Mouse (Mus musculus) regulatory T cell (primary cell): ENCODE measurements around the gene Krt20.

Experiments used
- in situ Hi-C: fragments of 300-600 bp; cut with MboI, MseI; formaldehyde crosslinking; loops from one replicate; pipeline ENCODE4 v1.15.1; 2025; ENCODE audit warnings: high pct_unique_total_duplicates

The Krt20 gene

DNA sequence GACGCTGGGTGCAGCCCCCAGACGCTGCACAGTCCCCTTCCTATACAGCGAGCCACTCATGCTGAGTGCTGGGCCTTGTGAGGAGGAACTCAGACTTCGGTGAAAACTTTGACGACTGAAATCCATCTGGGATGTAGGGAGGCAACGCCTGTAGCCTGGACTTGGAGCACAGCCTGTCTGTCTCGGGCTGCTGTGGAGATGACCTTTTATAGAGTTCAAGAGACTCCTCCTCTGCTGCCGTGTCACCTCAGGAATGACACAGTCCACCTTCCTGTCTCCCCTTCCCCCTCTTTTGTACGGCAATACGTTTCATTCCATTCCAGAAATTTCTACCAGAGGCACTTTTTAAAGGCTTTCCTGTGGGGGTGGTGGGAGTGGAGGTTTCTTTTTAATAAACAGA, at the start of gene Krt20:
TSS of gene Krt20 (minus strand) at position 179 of the 400 bp plus-strand sequence.
- in situ Hi-C loops: no loop called here

DNA sequence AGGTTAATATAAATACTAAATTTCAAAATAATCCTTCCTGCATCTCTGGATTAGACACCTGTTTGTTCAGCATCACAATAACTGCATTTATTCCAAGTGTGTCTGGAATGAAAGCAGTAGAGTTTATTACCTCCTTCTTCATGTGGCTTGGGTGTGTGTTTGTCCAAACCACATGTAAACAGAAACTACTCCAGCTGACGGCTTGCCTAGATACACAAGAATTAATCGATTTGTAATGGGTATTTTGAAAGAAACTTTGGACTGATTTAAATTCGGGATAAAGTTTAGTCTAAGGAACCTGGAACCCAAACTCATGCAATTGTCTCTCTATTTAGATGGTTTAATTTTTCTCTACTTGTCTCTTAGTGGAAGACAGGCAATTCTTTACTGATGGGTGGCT, 37.0 kb upstream of the Krt20 start:
- in situ Hi-C loops: no loop called here

GRCm38 (mm10) chr11:99473433-99473832, 35.5 kb upstream of the Krt20 start:
- in situ Hi-C loops: no loop called here

GRCm38 (mm10) chr11:99472405-99472804, 34.5 kb upstream of the Krt20 start:
- in situ Hi-C loops: no loop called here

GRCm38 (mm10) chr11:99471946-99472345, 34.0 kb upstream of the Krt20 start:
- in situ Hi-C loops: no loop called here

DNA sequence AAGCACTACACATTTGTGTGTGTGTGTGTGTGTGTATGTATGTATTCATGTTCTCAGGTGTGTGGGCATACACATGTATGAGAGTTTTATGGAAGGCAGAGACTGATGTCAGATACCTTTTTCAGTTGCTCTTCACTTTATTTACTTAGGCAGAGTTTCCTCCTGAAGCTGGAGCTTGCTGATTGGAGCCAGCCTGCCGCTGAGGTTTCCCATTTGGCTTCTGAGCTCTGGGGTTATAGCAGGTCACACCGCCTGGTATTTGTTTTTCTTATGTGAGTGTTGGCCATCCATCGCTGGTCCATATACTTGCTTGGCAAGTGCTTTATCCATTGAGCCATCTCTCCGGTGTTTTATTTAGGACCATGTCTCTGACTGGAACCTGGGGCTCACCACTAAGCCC, 31.3 kb upstream of the Krt20 start:
- in situ Hi-C loops: loop anchor here (5.0 to 10.0 kb wide), 2 partner anchors 536 to 818 kb away; no protein-coding TSS in a partner anchor

GRCm38 (mm10) chr11:99468566-99468965, 30.6 kb upstream of the Krt20 start:
- in situ Hi-C loops: loop anchor here (5.0 to 10.0 kb wide), 2 partner anchors 536 to 819 kb away; no protein-coding TSS in a partner anchor

DNA sequence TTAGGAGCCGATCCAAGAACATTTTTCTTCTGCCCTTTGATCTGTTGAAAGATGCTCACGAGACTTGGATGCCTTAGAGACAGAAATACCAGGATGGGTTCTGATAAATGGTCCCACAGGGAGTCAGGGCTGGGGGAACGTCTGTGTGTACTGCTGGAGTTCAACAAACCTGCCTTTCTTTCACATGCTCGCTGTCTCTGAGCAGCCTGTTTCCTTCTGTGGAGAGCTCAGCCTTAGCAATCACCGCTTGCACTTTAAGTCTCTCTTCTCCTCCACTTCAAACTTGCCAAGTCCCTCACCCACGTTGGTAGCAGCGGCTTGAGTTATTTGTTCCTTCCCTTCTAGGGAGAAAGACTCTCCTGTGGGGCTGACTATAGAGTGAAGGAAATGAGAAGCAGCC, 28.4 kb upstream of the Krt20 start:
- in situ Hi-C loops: loop anchor here (5.0 to 10.0 kb wide), 2 partner anchors 538 to 821 kb away; no protein-coding TSS in a partner anchor

- in situ Hi-C loops: loop anchor here (5.0 to 10.0 kb wide), 3 partner anchors 83 to 822 kb away; no protein-coding TSS in a partner anchor
Observed at GRCm38 (mm10) chr11:99464836-99465235, 26.9 kb upstream of the Krt20 start.

GRCm38 (mm10) chr11:99463155-99463554, 25.2 kb upstream of the Krt20 start:
- in situ Hi-C loops: loop anchor here (5.0 to 10.0 kb wide), 2 partner anchors 81 to 542 kb away; no protein-coding TSS in a partner anchor

- in situ Hi-C loops: loop anchor here (5.0 to 10.0 kb wide), 2 partner anchors 79 to 543 kb away; no protein-coding TSS in a partner anchor
Observed at GRCm38 (mm10) chr11:99461736-99462135, 23.8 kb upstream of the Krt20 start.

DNA sequence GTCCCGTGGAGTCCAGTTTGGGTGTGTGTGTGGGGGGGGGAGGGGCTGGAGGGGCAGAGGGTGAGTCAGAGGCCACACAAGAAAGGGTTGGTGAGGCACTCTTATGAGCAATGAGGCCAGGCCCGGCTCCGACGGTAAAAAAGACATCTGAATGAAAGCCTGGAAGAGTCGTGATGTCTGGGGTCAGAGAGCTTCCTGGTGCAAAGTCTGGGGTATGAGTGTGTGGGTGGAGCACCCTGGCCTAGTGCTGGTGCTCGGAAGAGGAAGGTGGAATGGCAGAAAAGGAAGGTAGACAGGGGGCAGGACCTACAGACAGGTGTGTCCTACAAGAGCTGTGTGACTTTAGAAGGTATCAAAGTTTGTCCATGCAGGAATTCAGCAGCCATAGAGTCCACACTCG, 20.9 kb upstream of the Krt20 start:
- in situ Hi-C loops: no loop called here

GRCm38 (mm10) chr11:99454759-99455158, 16.8 kb upstream of the Krt20 start:
- in situ Hi-C loops: no loop called here

DNA sequence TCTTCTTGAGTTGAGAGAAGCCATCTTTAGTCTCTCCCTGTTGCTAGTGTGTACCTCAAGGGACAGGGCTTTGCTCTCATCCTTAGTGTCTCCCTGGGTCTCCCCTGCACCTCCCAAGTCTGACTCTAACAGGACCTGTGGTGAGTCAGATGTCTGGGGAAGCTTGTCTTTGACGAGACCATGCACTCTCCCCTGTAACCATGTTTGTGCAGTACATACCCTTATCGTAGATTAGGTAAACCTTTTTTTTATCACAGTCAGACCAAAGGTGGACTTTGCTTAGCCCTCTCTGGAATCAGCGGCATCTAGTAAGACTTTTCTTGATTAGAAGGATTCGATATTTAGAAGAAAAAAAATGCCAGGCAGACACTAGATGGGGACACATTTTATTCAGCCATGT, 16.1 kb upstream of the Krt20 start:
- in situ Hi-C loops: no loop called here

DNA sequence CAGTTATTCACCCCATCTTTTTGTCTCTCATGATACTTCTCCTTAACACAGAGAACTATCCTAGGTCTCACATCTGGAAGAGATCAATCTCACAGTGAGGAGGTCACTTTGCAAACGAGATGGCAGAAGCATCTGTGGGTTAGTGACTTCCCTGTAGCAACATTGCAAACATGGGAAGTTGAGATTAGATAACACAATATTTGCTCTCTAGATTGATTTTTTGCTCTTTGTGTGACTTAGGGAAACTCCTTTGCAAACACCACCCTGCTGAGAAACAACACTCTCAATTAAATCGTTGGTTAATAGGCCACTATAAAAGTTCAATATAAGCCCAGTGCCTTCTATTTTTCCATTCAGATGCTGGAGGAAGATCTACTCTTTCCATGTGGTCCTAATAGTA, 10.8 kb upstream of the Krt20 start:
- in situ Hi-C loops: no loop called here

GRCm38 (mm10) chr11:99441220-99441619, 3.3 kb upstream of the Krt20 start:
- in situ Hi-C loops: no loop called here

DNA sequence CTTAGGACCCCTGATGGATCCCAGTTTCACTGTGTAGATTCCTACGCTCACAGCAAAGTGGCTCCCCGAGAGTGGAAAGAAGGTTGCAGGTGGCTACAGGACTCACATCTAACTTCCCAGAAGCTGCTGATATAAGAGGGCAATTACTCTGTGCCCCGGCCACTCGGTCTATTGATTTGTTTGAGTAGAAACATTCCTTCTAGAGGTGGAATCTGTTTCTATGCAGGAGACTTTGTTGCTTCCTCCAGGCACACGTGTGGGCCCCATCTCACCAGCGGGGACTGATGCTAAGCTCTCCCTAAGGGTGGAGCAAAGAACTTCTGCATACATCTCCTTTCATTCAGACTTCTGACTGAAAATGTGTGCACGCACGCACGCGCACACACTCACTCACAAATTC, 1.5 kb upstream of the Krt20 start:
- in situ Hi-C loops: no loop called here

- in situ Hi-C loops: no loop called here
Observed at GRCm38 (mm10) chr11:99436625-99437024, 1.3 kb downstream of the Krt20 start.

GRCm38 (mm10) chr11:99430670-99431069, 7.3 kb downstream of the Krt20 start:
- in situ Hi-C loops: no loop called here

- in situ Hi-C loops: no loop called here
Observed at GRCm38 (mm10) chr11:99422159-99422558, 15.8 kb downstream of the Krt20 start, which contains the start of gene Krt12. Krt12 (minus strand) TSS chr11:99422259.

DNA sequence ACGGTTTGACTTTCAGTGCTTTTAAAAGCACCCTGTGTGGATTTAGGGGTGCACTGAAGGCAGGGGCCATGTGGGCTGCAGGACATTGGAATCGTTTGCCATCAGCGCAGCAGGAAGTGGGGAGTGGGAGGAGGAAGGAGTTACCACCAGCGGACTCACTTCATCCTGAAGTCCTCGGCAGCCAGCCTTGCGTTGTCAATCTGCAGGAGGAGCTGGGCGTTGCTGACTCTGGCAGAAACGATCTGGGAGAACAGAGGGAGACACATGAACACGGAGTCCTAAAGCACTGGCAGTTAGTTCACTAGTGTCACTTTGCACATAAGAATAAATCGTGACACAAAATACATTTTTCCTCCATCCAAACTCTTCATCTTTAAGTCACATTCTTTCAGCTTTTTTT, 17.4 kb downstream of the Krt20 start:
- in situ Hi-C loops: no loop called here

DNA sequence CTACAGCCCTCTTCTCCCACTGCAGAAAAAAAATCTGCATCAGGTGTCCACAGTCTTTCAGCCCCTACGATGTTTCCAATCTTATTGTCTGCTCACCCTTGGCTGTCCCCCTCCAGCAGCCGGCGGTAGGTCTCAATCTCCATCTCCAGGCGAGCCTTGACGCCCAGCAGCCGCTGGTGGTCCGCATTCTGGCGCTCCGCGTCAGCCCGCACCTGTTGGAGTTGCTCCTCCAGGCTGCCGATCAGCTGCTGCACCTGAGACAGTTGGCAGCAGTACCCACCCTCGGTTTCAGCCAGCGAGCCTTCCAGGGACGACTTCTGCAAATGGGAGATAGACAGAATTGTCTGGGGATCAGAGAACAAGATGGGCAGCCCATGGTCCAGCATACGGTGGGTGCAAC, 20.1 kb downstream of the Krt20 start:
- in situ Hi-C loops: no loop called here

DNA sequence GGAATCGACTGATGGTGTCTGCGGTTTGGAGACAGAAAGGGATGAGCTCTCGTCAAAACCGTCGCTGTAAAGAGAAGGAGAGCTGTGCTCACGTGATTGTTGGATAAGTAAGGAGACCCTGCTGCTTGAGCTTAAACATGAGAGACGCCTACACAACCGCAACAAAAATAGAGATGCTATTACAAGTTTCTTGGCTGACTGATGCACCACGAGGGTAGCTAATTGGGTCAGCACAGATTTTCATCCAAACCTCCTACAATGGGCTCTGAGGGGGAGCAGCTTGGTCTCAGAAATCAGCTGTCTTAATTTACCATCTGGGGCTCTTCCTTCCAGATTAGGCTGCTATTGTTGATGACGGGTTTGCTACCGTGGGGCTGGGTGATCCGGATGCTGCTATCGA, 21.0 kb downstream of the Krt20 start:
- in situ Hi-C loops: no loop called here
